Mouse (Mus musculus): ENCODE data around the gene Gm28051. TPM values are rescaled to one million over a fixed set of nuclear protein-coding genes. Genes with fewer than 3 reads are reported as not detected.

The Gm28051 gene
- polyA plus RNA-seq, 1 experiment, result not detected

DNA sequence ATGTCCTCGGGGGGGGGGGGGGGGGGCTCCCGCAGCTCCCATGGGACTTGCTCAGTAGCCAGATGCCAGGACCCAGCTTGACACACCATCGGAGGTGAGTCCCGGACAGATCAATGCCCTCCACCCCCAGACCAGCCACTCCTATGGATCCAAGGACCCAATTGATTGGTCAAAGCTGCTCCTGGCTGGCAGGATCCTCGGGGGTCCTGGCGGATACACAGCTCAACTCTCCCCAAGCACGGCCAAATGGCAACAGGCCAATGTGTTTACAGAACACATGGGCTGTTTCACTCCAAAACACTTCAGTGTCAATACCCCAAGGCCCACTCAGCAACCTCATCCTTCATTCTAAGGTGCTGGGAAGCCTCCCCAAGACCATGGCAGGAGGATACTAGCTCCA is 65.8 kb downstream of the Gm28051 start:
- Histone ChIP-seq H3K36me3 (ENCODE audit: control insufficient read depth, insufficient read depth, low read length) (no peaks in the 10 kb centered on the region), H3K27me3 (ENCODE audit: control insufficient read depth, insufficient read depth, low read length) (no peaks in the 10 kb centered on the region), H3K27ac (ENCODE audit: control insufficient read depth, insufficient read depth, low read length) (no peak overlapping the region), H3K4me3 (ENCODE audit: control insufficient read depth, insufficient read depth, low read length) (no peak overlapping the region), H3K4me1 (replicated peaks; ENCODE audit: control insufficient read depth, insufficient read depth, low read length) (peaks cover 44% of the 10 kb centered on the region)
- TF ChIP-seq CTCF (IDR thresholded peaks at IDR 0.05; ENCODE audit: borderline replicate concordance, control insufficient read depth, extremely low read depth, insufficient read depth, low read length, poor library complexity), result no peak
- no peak for TF ChIP-seq POLR2A (IDR thresholded peaks at IDR 0.05; ENCODE audit: control insufficient read depth, extremely low read depth, insufficient read depth, low read length, poor library complexity)
- 94% methylated on average over 6 of the region's 7 CpGs for WGBS
- DNase-seq, result no peak

DNA sequence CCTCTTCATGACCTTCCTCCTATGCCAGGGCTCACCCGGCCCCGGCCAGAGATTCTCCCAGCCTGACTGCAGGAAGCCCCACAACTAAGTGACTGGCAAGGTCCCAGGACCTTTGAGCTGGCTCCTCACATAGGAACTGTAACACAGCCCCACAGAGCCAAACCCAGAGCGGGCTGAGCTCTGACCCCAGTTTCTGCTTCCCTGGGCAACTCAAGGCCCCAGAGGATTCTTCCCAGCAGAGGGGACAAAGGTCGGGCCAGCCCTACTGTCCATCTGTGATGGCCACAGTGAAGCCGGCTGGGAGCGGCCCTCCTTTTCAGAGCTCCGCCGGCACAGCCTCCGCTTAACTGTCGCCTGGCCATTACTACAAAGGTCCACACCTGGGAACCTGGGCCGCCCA is 66.4 kb downstream of the Gm28051 start:
- no peak for DNase-seq
- Histone ChIP-seq H3K4me3 (ENCODE audit: control insufficient read depth, insufficient read depth, low read length) (no peak overlapping the region), H3K27me3 (ENCODE audit: control insufficient read depth, insufficient read depth, low read length) (no peaks in the 10 kb centered on the region), H3K4me1 (replicated peaks; ENCODE audit: control insufficient read depth, insufficient read depth, low read length) (peaks cover 38% of the 10 kb centered on the region), H3K27ac (ENCODE audit: control insufficient read depth, insufficient read depth, low read length) (no peak overlapping the region), H3K36me3 (ENCODE audit: control insufficient read depth, insufficient read depth, low read length) (no peaks in the 10 kb centered on the region)
- TF ChIP-seq CTCF (IDR thresholded peaks at IDR 0.05; ENCODE audit: borderline replicate concordance, control insufficient read depth, extremely low read depth, insufficient read depth, low read length, poor library complexity) (no peak), POLR2A (IDR thresholded peaks at IDR 0.05; ENCODE audit: control insufficient read depth, extremely low read depth, insufficient read depth, low read length, poor library complexity) (no peak)
- WGBS, result 83% methylated on average over 11 of the region's 11 CpGs

DNA sequence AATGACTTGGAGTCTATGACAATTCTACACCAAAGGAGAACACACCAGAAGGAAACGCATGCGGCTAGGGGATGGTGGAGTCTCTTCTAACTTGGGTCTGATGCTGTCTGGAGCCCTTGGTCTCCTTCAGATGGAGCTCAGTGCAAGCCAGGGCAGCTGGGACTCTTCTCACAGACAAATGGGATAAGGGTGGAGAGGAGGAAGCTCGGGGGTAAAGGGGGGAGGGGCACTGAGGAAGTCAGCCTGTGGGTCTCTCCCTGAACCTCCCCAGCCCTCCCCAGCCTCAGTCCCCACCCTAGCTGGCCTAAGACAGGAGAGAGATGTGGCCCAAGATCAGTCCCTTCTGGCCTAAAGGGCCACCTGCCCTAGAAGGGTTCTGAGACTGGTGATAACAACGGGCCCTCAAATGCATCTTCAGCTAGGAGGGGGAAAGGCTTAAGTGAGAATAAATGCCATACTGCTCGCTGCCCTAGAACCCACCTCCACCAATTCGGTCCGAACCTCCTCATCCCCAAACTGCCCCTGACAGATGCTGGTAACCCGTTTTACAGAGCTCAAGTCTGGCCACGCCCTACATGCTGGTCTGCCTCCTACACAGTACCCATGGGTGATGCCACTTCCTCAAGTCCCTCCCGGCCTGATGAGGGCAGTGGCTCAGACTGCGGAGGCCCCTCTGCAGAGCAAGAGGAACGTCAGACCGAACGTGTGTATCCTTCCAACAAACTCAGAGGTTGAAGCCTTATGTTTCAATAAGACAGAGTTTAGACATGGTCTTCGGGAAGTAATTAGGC is 67.6 kb downstream of the Gm28051 start:
- H3K27ac ChIP-seq (ENCODE audit: control insufficient read depth, insufficient read depth, low read length), result no peak overlapping the region

DNA sequence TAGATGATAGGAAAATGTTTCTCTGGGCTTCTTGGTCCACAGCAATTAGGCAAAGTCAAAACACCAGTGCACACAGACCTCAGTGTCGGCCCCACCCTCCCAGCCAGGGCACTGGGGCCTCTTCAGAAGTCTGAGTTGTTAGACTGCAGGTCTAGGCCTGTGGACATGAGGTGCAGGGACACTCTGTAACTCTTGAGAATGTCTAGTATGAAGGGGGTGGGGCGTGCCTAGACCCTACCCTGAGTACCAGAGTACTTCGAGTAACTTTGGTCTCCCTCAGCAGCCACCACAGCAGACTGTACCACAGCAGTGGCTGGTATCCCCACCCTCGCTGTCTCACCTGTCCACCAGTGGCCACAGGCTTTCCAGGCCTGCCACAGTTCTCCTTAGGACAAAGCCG is 71.2 kb downstream of the Gm28051 start:
- no peak for DNase-seq
- Histone ChIP-seq H3K27me3 (ENCODE audit: control insufficient read depth, insufficient read depth, low read length) (no peaks in the 10 kb centered on the region), H3K27ac (ENCODE audit: control insufficient read depth, insufficient read depth, low read length) (no peak overlapping the region), H3K4me3 (ENCODE audit: control insufficient read depth, insufficient read depth, low read length) (no peak overlapping the region), H3K4me1 (replicated peaks; ENCODE audit: control insufficient read depth, insufficient read depth, low read length) (peaks cover 26% of the 10 kb centered on the region), H3K36me3 (ENCODE audit: control insufficient read depth, insufficient read depth, low read length) (no peaks in the 10 kb centered on the region)
- TF ChIP-seq CTCF (IDR thresholded peaks at IDR 0.05; ENCODE audit: borderline replicate concordance, control insufficient read depth, extremely low read depth, insufficient read depth, low read length, poor library complexity) (no peak), POLR2A (IDR thresholded peaks at IDR 0.05; ENCODE audit: control insufficient read depth, extremely low read depth, insufficient read depth, low read length, poor library complexity) (no peak)
- 90% methylated on average over 5 of the region's 5 CpGs for WGBS

More for the DNA sequence above, 67.6 kb downstream of the Gm28051 start:
- no peaks in the 10 kb centered on the region for H3K27me3 ChIP-seq (ENCODE audit: control insufficient read depth, insufficient read depth, low read length)
- H3K4me1 ChIP-seq (replicated peaks; ENCODE audit: control insufficient read depth, insufficient read depth, low read length), result peaks cover 36% of the 10 kb centered on the region
- DNase-seq, result no peak
- 32% methylated on average over 15 of the region's 15 CpGs for WGBS
- no peak overlapping the region for H3K4me3 ChIP-seq (ENCODE audit: control insufficient read depth, insufficient read depth, low read length)
- TF ChIP-seq CTCF (IDR thresholded peaks at IDR 0.05; ENCODE audit: borderline replicate concordance, control insufficient read depth, extremely low read depth, insufficient read depth, low read length, poor library complexity) (no peak), POLR2A (IDR thresholded peaks at IDR 0.05; ENCODE audit: control insufficient read depth, extremely low read depth, insufficient read depth, low read length, poor library complexity) (no peak; the same call in 1 of the 2 replicates)
- no peaks in the 10 kb centered on the region for H3K36me3 ChIP-seq (ENCODE audit: control insufficient read depth, insufficient read depth, low read length)

DNA sequence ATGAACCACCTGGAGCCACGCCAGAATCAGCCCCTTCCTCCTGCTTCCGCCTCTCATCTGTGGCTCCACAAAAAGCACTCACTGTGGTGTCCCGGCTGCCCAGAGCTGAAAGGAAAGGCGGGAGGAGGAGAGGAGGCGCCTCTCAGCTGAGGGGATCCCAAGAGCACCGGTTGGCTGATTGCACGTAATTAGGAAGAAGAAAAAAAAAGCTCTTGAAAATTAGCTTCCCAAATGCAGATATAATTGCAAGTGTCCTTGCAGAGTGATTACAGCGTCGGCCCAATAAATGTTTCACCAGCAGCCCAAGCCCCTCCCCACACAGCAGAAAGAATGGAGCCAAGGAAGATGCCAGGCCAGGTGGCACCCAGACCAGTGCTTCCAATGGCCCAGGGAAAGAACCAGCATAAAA is 72.0 kb downstream of the Gm28051 start:
- TF ChIP-seq POLR2A (IDR thresholded peaks at IDR 0.05; ENCODE audit: control insufficient read depth, extremely low read depth, insufficient read depth, low read length, poor library complexity) (no peak), CTCF (IDR thresholded peaks at IDR 0.05; ENCODE audit: borderline replicate concordance, control insufficient read depth, extremely low read depth, insufficient read depth, low read length, poor library complexity) (no peak)
- peaks cover 18% of the 10 kb centered on the region for H3K4me1 ChIP-seq (replicated peaks; ENCODE audit: control insufficient read depth, insufficient read depth, low read length)
- 63% methylated on average over 9 of the region's 9 CpGs for WGBS
- H3K27me3 ChIP-seq (ENCODE audit: control insufficient read depth, insufficient read depth, low read length), result no peaks in the 10 kb centered on the region
- H3K4me3 ChIP-seq (ENCODE audit: control insufficient read depth, insufficient read depth, low read length), result no peak overlapping the region
- H3K36me3 ChIP-seq (ENCODE audit: control insufficient read depth, insufficient read depth, low read length), result no peaks in the 10 kb centered on the region
- no peak for DNase-seq
- no peak overlapping the region for H3K27ac ChIP-seq (ENCODE audit: control insufficient read depth, insufficient read depth, low read length)

DNA sequence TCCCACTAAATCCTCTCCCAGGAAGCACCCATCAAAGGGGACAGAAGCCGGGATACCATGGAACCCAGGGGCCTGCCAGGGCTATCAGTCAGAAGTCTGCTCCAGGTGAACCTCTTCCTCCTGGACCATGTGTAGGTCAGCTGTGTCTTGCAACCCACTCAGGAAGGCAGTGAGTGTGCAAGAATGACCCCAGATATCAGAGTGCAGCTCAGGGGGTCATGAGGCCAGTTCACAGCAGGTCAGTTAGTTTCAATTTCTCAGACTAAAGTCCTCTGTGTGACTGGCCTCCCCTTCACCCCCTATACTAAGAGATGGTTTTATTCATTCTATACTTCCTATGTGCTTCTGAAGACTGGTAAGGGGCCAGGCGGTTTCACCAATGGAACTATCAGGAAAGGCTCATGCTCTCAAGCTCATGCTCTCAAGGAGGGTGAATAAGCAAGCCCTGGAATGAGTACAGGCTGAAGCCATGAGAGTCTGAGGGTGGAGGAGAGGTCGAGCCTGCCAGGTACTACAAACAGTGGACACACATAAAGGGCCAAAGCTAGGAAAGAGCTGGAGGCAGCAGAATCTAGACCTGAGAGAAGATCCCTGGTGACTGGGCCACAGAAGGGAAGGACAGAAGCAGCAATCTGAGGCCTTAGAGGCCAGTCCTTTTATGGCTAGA is 72.7 kb downstream of the Gm28051 start:
- peaks cover 17% of the 10 kb centered on the region for H3K4me1 ChIP-seq (replicated peaks; ENCODE audit: control insufficient read depth, insufficient read depth, low read length)
- H3K27ac ChIP-seq (ENCODE audit: control insufficient read depth, insufficient read depth, low read length), result no peak overlapping the region
- H3K27me3 ChIP-seq (ENCODE audit: control insufficient read depth, insufficient read depth, low read length), result no peaks in the 10 kb centered on the region
- DNase-seq, result no peak
- TF ChIP-seq CTCF (IDR thresholded peaks at IDR 0.05; ENCODE audit: borderline replicate concordance, control insufficient read depth, extremely low read depth, insufficient read depth, low read length, poor library complexity) (no peak), POLR2A (IDR thresholded peaks at IDR 0.05; ENCODE audit: control insufficient read depth, extremely low read depth, insufficient read depth, low read length, poor library complexity) (no peak)
- WGBS, result 89% methylated on average over 3 of the region's 3 CpGs
- no peak overlapping the region for H3K4me3 ChIP-seq (ENCODE audit: control insufficient read depth, insufficient read depth, low read length)
- H3K36me3 ChIP-seq (ENCODE audit: control insufficient read depth, insufficient read depth, low read length), result no peaks in the 10 kb centered on the region

Measured in thymus, adult 2 months (tissue).